Mouse (Mus musculus) limb, embryonic 14.5 days (tissue): ENCODE measurements around the gene Dclk2. TPM values are rescaled to one million over a fixed set of nuclear protein-coding genes. Genes with fewer than 3 reads are reported as not detected.

Experiments
- ATAC-seq: fragments of 200-750 bp; cut with Nextera tagmentation; 2 replicates; pipeline ENCODE4 v1.8.0; 2017; ENCODE audit warnings: low read depth, moderate number of reproducible peaks, moderate TSS enrichment; ENCODE audit not compliant: low FRiP score
- DNase-seq: peaks from one replicate; pipeline ENCODE4 v3.0.0-alpha.2; 2015; ENCODE audit warnings: low spot score
- H3K27ac ChIP-seq: fragments of 300-500 bp; sonication (generic); replicated peaks from 2 replicates; pipeline ENCODE4 v1.5.1; 2014; ENCODE audit warnings: low read depth, mild to moderate bottlenecking, low read length, moderate library complexity, mixed read lengths
- H3K27me3 ChIP-seq: fragments of 300-500 bp; sonication (generic); 2 replicates; pipeline ENCODE4 v1.6.1; 2014; ENCODE audit warnings: low read length, mixed read lengths; ENCODE audit not compliant: control insufficient read depth, insufficient read depth
- H3K36me3 ChIP-seq: fragments of 300-500 bp; sonication (generic); 2 replicates; pipeline ENCODE4 v1.6.1; 2014; ENCODE audit warnings: mild to moderate bottlenecking, low read length, moderate library complexity, mixed read lengths; ENCODE audit not compliant: control insufficient read depth, insufficient read depth
- H3K4me1 ChIP-seq: fragments of 300-500 bp; sonication (generic); 2 replicates; pipeline ENCODE4 v1.6.1; 2014; ENCODE audit warnings: antibody characterized with exemption, low read length, mixed read lengths; ENCODE audit not compliant: control insufficient read depth, insufficient read depth
- H3K4me2 ChIP-seq: fragments of 300-500 bp; sonication (generic); replicated peaks from 2 replicates; pipeline ENCODE4 v1.6.1; 2014; ENCODE audit warnings: low read depth, mild to moderate bottlenecking, low read length, moderate library complexity; ENCODE audit not compliant: severe bottlenecking
- H3K4me3 ChIP-seq: fragments of 300-500 bp; sonication (generic); replicated peaks from 2 replicates; pipeline ENCODE4 v1.5.1; 2014; ENCODE audit warnings: low read length
- H3K9ac ChIP-seq: fragments of 300-500 bp; sonication (generic); 2 replicates; pipeline ENCODE4 v1.6.1; 2014; ENCODE audit warnings: mild to moderate bottlenecking, low read depth, low read length, moderate library complexity; ENCODE audit not compliant: severe bottlenecking
- H3K9me3 ChIP-seq: fragments of 300-500 bp; sonication (generic); 2 replicates; pipeline ENCODE4 v1.6.1; 2016; ENCODE audit warnings: low read length; ENCODE audit not compliant: control insufficient read depth
- POLR2A ChIP-seq: fragments of 200-500 bp; IDR thresholded peaks from 2 replicates; pipeline ENCODE4 v1.8.0; 2012; ENCODE audit warnings: inconsistent platforms, mild to moderate bottlenecking, moderate library complexity, borderline replicate concordance; ENCODE audit not compliant: insufficient read depth, insufficient read length; ENCODE audit errors: extremely low read depth
- WGBS: fragments of 180-500 bp; shearing (Covaris S2); extraction: QIAGEN DNeasy Blood & Tissue Kit; methylation state at CpG from one replicate; pipeline ENCODE4 v1.1.7; 2014; 5-methylcytosine and 5-hydroxymethylcytosine counted together
- polyA plus RNA-seq, 2 experiments: library from polyadenylated mRNA; depleted of rRNA in 1 of 2; stranded (reverse) in 1 of 2; unstranded in 1 of 2; fragments of >200 nt; fragmentation: Nextera tagmentation in 1 of 2; extraction: Ambion mirVana in 1 of 2; gene quantifications; 2 replicates each; pipeline versions ENCODE4 v1.2.1 to v1.2.3; 2012 to 2014

Dclk2 gene
- polyA plus RNA-seq, 2 experiments = 5.4 to 16.7 TPM

GRCm38 (mm10) chr3:86916626-86917025 lies 4.0 kb downstream of the Dclk2 start:
- Histone ChIP-seq H3K36me3 (no peaks in the 10 kb centered on the region), H3K9me3 (no peaks in the 10 kb centered on the region), H3K9ac (no peak overlapping the region), H3K27me3 (peaks cover 19% of the 10 kb centered on the region), H3K27ac (no peak overlapping the region), H3K4me3 (no peak overlapping the region), H3K4me1 (0 out of 2 replicates have a peak, but pooled peaks cover 4% of the 10 kb centered on the region), H3K4me2 (no peak overlapping the region)
- WGBS = 89% methylated on average over 4 of the region's 4 CpGs
- DNase-seq (no peak), ATAC-seq (no peak)
- no peak for TF ChIP-seq POLR2A

GRCm38 (mm10) chr3:86915291-86915690 lies 5.4 kb downstream of the Dclk2 start:
- no peak for TF ChIP-seq POLR2A
- ATAC-seq = no peak
- WGBS = 45% methylated on average over 10 of the region's 13 CpGs

GRCm38 (mm10) chr3:86914316-86914715 lies 6.3 kb downstream of the Dclk2 start:
- ATAC-seq (no peak), DNase-seq (no peak)
- Histone ChIP-seq H3K4me3 (no peak overlapping the region), H3K4me2 (no peak overlapping the region), H3K27ac (no peak overlapping the region), H3K36me3 (no peaks in the 10 kb centered on the region), H3K27me3 (peaks cover 7% of the 10 kb centered on the region), H3K4me1 (no peaks in the 10 kb centered on the region), H3K9me3 (no peaks in the 10 kb centered on the region), H3K9ac (no peak overlapping the region)
- WGBS = 63% methylated on average over 3 of the region's 3 CpGs
- TF ChIP-seq POLR2A = no peak

More at GRCm38 (mm10) chr3:86915291-86915690, 5.4 kb downstream of the Dclk2 start:
- 0 out of 2 replicates have a peak, but pooled peaks cover 4% of the 10 kb centered on the region for H3K4me1 ChIP-seq
- H3K27ac ChIP-seq = no peak overlapping the region
- no peak overlapping the region for H3K4me3 ChIP-seq
- no peak for DNase-seq
- H3K27me3 ChIP-seq = peaks cover 16% of the 10 kb centered on the region
- H3K9ac ChIP-seq = no peak overlapping the region
- H3K36me3 ChIP-seq = no peaks in the 10 kb centered on the region
- no peaks in the 10 kb centered on the region for H3K9me3 ChIP-seq
- H3K4me2 ChIP-seq = no peak overlapping the region

GRCm38 (mm10) chr3:86898366-86898765 lies 22.3 kb downstream of the Dclk2 start:
- H3K4me1 ChIP-seq = peaks cover 7% of the 10 kb centered on the region; the same call in 1 of the 2 replicates
- no peak for ATAC-seq
- H3K4me3 ChIP-seq = no peak overlapping the region
- no peaks in the 10 kb centered on the region for H3K9me3 ChIP-seq
- H3K36me3 ChIP-seq = no peaks in the 10 kb centered on the region
- no peak overlapping the region for H3K9ac ChIP-seq
- no peak for DNase-seq
- H3K4me2 ChIP-seq = no peak overlapping the region
- WGBS = 87% methylated on average over 5 of the region's 5 CpGs
- TF ChIP-seq POLR2A = no peak
- H3K27me3 ChIP-seq = no peaks in the 10 kb centered on the region
- no peak overlapping the region for H3K27ac ChIP-seq

GRCm38 (mm10) chr3:86897551-86897950 lies 23.1 kb downstream of the Dclk2 start:
- TF ChIP-seq POLR2A = no peak
- Histone ChIP-seq H3K4me1 (peaks cover 7% of the 10 kb centered on the region; the same call in 1 of the 2 replicates), H3K27ac (peak overlapping the region; percentile 71; the same call in 1 of the 2 replicates), H3K36me3 (no peaks in the 10 kb centered on the region), H3K4me2 (no peak overlapping the region), H3K9ac (no peak overlapping the region), H3K4me3 (no peak overlapping the region), H3K9me3 (no peaks in the 10 kb centered on the region), H3K27me3 (no peaks in the 10 kb centered on the region)
- WGBS = 43% methylated on average over 8 of the region's 8 CpGs
- DNase-seq (peak; percentile 53), ATAC-seq (no peak)

- Histone ChIP-seq H3K4me3 (no peak overlapping the region), H3K9me3 (no peaks in the 10 kb centered on the region), H3K27ac (no peak overlapping the region), H3K4me2 (no peak overlapping the region), H3K36me3 (no peaks in the 10 kb centered on the region), H3K4me1 (peaks cover 7% of the 10 kb centered on the region; the same call in 1 of the 2 replicates), H3K9ac (no peak overlapping the region), H3K27me3 (no peaks in the 10 kb centered on the region)
- 74% methylated on average over 9 of the region's 9 CpGs for WGBS
- no peak for TF ChIP-seq POLR2A
- ATAC-seq = no peak
- DNase-seq = no peak
These were observed 23.6 kb downstream of the Dclk2 start for GRCm38 (mm10) chr3:86897066-86897465.
